Mouse (Mus musculus): ENCODE measurements around the gene Frmd5. TPM values are rescaled to one million over a fixed set of nuclear protein-coding genes. Genes with fewer than 3 reads are reported as not detected.
"Not testable (repeated sequence)": the region's sequence is repeated elsewhere in the genome, so short reads cannot be mapped to it uniquely, and the experiment has no call there.

Gene Frmd5
- polyA plus RNA-seq, 1 experiment: 8.8 TPM

DNA sequence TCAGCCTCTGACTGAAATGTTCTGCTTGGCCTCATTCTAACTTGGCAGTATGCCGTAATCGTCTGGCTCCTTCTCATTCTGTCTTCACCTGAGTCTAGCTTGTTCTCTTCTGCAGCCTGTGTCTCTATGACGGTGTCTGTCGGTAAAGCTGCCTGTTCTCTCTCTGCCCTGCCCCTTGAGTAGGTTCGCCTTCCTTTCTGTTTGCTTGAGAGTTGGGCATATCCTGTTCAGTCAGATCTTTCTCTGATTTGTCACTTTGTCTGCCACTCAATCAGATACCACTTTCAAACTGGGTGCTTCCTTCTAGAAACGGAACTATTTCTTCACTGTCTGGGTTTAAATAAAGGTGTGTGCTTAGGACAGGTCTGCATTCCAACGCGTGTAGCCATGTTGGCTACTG lies 295.5 kb downstream of the Frmd5 start:
- Histone ChIP-seq H3K4me1 (replicated peaks; ENCODE audit: control insufficient read depth, insufficient read depth, low read length) (no peaks in the 10 kb centered on the region; the same call in 1 of the 2 replicates), H3K27me3 (ENCODE audit: control insufficient read depth, insufficient read depth, low read length) (no peaks in the 10 kb centered on the region), H3K27ac (ENCODE audit: control insufficient read depth, insufficient read depth, low read length) (0 out of 2 replicates have a peak overlapping the region, but pooled peaks have one; percentile 18), H3K36me3 (ENCODE audit: control insufficient read depth, insufficient read depth, low read length) (peaks cover 19% of the 10 kb centered on the region), H3K4me3 (ENCODE audit: control insufficient read depth, insufficient read depth, low read length) (no peak overlapping the region)
- TF ChIP-seq POLR2A (IDR thresholded peaks at IDR 0.05; ENCODE audit: control insufficient read depth, extremely low read depth, insufficient read depth, low read length, poor library complexity) (no peak), CTCF (IDR thresholded peaks at IDR 0.05; ENCODE audit: borderline replicate concordance, control insufficient read depth, extremely low read depth, insufficient read depth, low read length, poor library complexity) (no peak)
- no peak for DNase-seq
- 88% methylated on average over 8 of the region's 8 CpGs for WGBS

DNA sequence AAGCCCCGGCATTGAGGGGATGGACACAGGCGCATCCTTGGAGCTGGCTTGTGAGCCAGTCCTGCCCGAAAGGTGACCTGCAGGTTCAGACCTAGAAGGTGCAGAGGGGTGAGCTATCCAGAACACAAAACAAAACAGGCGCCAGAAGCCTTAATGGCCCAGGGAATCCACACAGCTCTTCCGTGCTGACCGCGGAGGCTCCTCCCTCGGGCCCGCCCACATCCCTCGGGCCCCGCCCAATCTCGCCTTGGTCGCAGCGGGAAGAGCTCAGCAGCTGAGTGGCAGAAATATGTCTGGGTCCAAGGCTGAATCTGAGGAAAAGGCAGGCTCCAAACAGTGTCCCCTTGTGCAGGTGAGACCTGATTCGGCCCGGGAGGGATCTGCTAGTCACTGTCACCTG lies 297.3 kb downstream of the Frmd5 start:
- Histone ChIP-seq H3K27ac (ENCODE audit: control insufficient read depth, insufficient read depth, low read length) (no peak overlapping the region), H3K27me3 (ENCODE audit: control insufficient read depth, insufficient read depth, low read length) (no peaks in the 10 kb centered on the region), H3K4me1 (replicated peaks; ENCODE audit: control insufficient read depth, insufficient read depth, low read length) (no peaks in the 10 kb centered on the region; the same call in 1 of the 2 replicates), H3K36me3 (ENCODE audit: control insufficient read depth, insufficient read depth, low read length) (peaks cover 11% of the 10 kb centered on the region), H3K4me3 (ENCODE audit: control insufficient read depth, insufficient read depth, low read length) (peak overlapping the region; percentile 2; the same call in 1 of the 2 replicates)
- TF ChIP-seq POLR2A (IDR thresholded peaks at IDR 0.05; ENCODE audit: control insufficient read depth, extremely low read depth, insufficient read depth, low read length, poor library complexity) (no peak), CTCF (IDR thresholded peaks at IDR 0.05; ENCODE audit: borderline replicate concordance, control insufficient read depth, extremely low read depth, insufficient read depth, low read length, poor library complexity) (no peak)
- WGBS: 79% methylated on average over 16 of the region's 16 CpGs
- DNase-seq: peak; percentile 32

DNA sequence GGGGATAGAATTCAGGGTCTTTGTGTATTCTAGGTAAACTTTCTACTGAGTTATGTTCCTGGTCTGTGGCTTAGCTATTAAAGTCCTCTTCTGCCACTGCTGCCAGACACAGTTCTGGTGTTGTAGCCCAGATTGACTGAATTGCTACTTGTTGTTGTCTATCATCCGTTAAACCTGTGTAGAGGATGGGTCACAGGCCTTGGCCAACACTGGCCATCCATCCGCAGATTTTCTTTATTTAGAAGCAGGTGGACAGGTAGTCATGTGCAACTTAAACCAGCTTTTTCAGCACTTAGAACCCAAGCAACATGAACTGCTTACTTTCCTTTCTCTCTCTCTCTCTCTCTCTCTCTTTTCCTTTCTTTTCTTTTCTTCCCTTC lies 298.9 kb downstream of the Frmd5 start:
- H3K4me1 ChIP-seq (replicated peaks; ENCODE audit: control insufficient read depth, insufficient read depth, low read length): no peaks in the 10 kb centered on the region; the same call in 1 of the 2 replicates
- H3K4me3 ChIP-seq (ENCODE audit: control insufficient read depth, insufficient read depth, low read length): no peak overlapping the region
- DNase-seq: no peak
- peaks cover 7% of the 10 kb centered on the region; the same call in 1 of the 2 replicates for H3K36me3 ChIP-seq (ENCODE audit: control insufficient read depth, insufficient read depth, low read length)
- H3K27ac ChIP-seq (ENCODE audit: control insufficient read depth, insufficient read depth, low read length): no peak overlapping the region
- no peaks in the 10 kb centered on the region for H3K27me3 ChIP-seq (ENCODE audit: control insufficient read depth, insufficient read depth, low read length)
- TF ChIP-seq POLR2A (IDR thresholded peaks at IDR 0.05; ENCODE audit: control insufficient read depth, extremely low read depth, insufficient read depth, low read length, poor library complexity) (no peak), CTCF (IDR thresholded peaks at IDR 0.05; ENCODE audit: borderline replicate concordance, control insufficient read depth, extremely low read depth, insufficient read depth, low read length, poor library complexity) (no peak)
- WGBS: 92% methylated on average over 2 of the region's 2 CpGs

DNA sequence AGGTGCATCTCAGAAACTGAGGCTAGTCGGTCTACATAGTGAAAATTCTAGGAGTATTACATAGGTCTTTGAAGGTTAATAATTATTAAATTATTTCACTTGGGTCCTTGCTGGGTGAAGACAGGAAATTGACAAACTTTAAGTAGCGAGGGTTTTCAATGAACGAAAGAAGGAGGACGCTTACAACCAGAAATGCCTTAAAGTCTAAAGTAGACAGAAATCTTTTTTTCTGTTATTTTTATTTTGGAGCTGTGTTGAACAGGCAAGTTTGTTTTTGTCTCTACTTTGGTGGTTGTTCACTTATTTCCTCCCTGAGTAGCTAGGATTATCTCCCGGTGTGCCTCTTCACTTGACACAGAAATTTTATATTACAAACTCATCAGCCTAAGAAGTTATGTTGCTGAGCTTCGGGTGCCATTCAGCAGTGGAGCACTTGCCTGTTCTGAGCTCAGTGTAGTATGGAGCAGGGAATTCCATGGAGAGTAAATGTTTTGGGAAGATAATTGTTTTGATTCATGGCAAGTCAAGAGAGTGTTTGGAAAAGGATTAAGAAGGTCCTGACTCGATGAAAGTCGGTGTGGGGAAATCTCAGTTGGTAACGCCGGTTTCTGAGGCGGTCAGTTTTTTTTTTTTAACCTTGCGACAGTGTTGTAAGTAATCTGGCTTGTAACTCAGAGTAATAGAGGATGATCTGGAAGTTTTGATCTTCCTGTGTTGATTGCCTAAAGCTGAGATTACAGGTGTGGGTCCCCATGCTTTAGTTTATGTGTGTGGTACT lies 299.5 kb downstream of the Frmd5 start:
- Histone ChIP-seq H3K36me3 (ENCODE audit: control insufficient read depth, insufficient read depth, low read length) (0 out of 2 replicates have a peak, but pooled peaks cover 3% of the 10 kb centered on the region), H3K27me3 (ENCODE audit: control insufficient read depth, insufficient read depth, low read length) (no peaks in the 10 kb centered on the region), H3K27ac (ENCODE audit: control insufficient read depth, insufficient read depth, low read length) (no peak overlapping the region), H3K4me3 (ENCODE audit: control insufficient read depth, insufficient read depth, low read length) (no peak overlapping the region), H3K4me1 (replicated peaks; ENCODE audit: control insufficient read depth, insufficient read depth, low read length) (no peaks in the 10 kb centered on the region; the same call in 1 of the 2 replicates)
- TF ChIP-seq CTCF (IDR thresholded peaks at IDR 0.05; ENCODE audit: borderline replicate concordance, control insufficient read depth, extremely low read depth, insufficient read depth, low read length, poor library complexity) (no peak), POLR2A (IDR thresholded peaks at IDR 0.05; ENCODE audit: control insufficient read depth, extremely low read depth, insufficient read depth, low read length, poor library complexity) (no peak)
- no peak for DNase-seq
- WGBS: 4% methylated on average over 12 of the region's 12 CpGs

DNA sequence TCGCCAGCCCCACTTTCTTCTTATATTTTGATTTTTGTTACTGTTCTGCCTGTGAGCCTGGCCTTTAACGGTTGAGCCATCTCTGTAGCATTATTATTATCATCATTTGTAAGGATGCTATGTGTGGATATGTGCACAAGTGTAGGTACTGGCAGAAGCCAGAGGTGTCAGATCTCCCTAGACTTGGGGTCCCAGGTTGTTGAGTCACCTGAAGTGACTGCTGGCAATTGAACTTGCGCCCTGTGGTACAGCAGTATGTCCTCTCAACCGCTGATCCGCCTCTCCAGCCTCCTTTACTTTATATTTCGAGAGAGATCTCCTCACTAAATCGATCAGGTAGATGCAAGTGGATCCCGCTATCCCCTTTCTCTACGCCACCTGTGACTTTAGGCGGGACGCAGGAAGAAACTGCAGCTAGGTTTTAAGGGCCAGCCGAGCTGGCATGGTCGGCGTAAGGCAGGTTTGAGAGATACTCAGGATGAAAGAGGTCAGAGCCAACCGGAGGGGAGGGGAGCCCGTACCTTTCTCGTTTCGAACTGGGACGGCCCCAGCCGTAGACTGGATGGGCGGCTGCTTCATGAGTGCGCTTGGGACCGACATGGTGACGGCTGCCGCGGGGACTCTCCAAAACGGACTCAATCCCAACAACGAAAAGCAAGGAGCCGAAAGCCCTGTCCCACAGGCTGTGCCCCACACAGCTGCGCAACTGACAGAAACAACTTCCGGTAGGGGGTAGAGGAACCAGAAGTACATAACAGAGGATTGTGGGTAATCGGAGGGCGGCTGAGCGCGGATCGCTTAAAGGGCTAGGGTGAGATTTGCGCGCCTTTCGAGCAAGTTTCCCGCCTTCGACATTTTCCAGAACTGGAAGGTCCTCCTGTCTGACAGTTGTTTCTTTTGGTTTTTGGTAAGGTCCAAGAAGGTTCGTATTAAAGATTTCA lies 300.7 kb downstream of the Frmd5 start, which contains the start of the genes Mfap1a and Wdr76:
TSS of gene Mfap1a (minus strand) at position 724 of the 941 bp plus-strand sequence.
TSS of gene Wdr76 (plus strand) at position 782 of the 941 bp plus-strand sequence.
- H3K4me1 ChIP-seq (replicated peaks; ENCODE audit: control insufficient read depth, insufficient read depth, low read length); H3K27me3 ChIP-seq (ENCODE audit: control insufficient read depth, insufficient read depth, low read length); H3K36me3 ChIP-seq (ENCODE audit: control insufficient read depth, insufficient read depth, low read length): not testable (repeated sequence)
- H3K4me3 ChIP-seq (ENCODE audit: control insufficient read depth, insufficient read depth, low read length): peak within 1 kb of the TSS; percentile 94
- 4% methylated on average over 42 of the region's 42 CpGs for WGBS
- DNase-seq: peak; percentile 85
- peak; percentile 87 for TF ChIP-seq POLR2A (IDR thresholded peaks at IDR 0.05; ENCODE audit: control insufficient read depth, extremely low read depth, insufficient read depth, low read length, poor library complexity)
- peak within 1 kb of the TSS; percentile 79; the same call in 1 of the 2 replicates for H3K27ac ChIP-seq (ENCODE audit: control insufficient read depth, insufficient read depth, low read length)

DNA sequence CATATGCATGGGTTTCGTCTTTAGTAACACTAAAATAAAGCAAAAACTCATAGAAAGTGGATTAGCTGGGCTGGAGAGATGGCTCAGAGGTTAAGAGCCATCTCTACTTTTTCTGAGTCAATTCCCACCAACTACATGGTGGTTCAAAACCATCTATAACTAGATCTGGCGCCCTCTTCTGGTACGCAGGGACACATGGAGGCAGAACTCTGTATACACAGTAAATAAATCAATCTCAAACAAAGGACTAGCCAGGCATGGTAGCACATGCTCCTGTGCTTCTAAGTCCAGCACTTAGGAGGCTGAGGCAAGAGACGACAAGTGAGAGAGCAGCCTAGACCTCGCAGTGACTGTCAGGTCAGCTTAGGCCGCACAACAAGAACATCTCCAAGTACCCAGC lies 305.3 kb downstream of the Frmd5 start:
- not testable (repeated sequence) for H3K36me3 ChIP-seq (ENCODE audit: control insufficient read depth, insufficient read depth, low read length); H3K4me1 ChIP-seq (replicated peaks; ENCODE audit: control insufficient read depth, insufficient read depth, low read length); H3K27ac ChIP-seq (ENCODE audit: control insufficient read depth, insufficient read depth, low read length); H3K4me3 ChIP-seq (ENCODE audit: control insufficient read depth, insufficient read depth, low read length); H3K27me3 ChIP-seq (ENCODE audit: control insufficient read depth, insufficient read depth, low read length); DNase-seq
- 92% methylated on average over 2 of the region's 6 CpGs for WGBS

Other genes with a start within 250 kb of the Frmd5 start
- gene Casc4, start 59.9 kb upstream of the Frmd5 start, polyA plus RNA-seq (2012; rRNA removed): 8.7 and 10.0 TPM in 2 replicates
- 14.7 and 14.8 TPM in 2 replicates for gene Ctdspl2, start 148.9 kb upstream of the Frmd5 start, polyA plus RNA-seq (2012; rRNA removed)
- gene Mageb3, start 149.0 kb upstream of the Frmd5 start, polyA plus RNA-seq (2012; rRNA removed): 0.05 TPM in 1 of 2 replicates, not detected in the other
- gene Eif3j1, start 221.5 kb upstream of the Frmd5 start, polyA plus RNA-seq (2012; rRNA removed): 5.3 and 9.3 TPM in 2 replicates

Data from thymus, adult 2 months (tissue).